Mouse (Mus musculus) erythroblast, embryonic 14.5 days (primary cell): Measurements from ENCODE around the gene Kynu.

Source experiments
- GATA1 ChIP-seq: IDR thresholded peaks from 2 replicates; pipeline ENCODE4 v1.6.1; 2012; ENCODE audit warnings: low read length, inconsistent platforms, mixed read lengths
- TAL1 ChIP-seq: IDR thresholded peaks from 3 replicates; pipeline ENCODE4 v1.6.1; 2012; ENCODE audit warnings: low read length, inconsistent platforms, mixed read lengths

- TF ChIP-seq TAL1 (no peak), GATA1 (no peak)
These were observed 168.0 kb downstream of the Kynu start for GRCm38 (mm10) chr2:43723104-43723541.
